Mouse (Mus musculus) ES-Bruce4 (cell line): ENCODE results near the gene Kcnj1. TPM values are rescaled to one million over a fixed set of nuclear protein-coding genes. Genes with fewer than 3 reads are reported as not detected.

Experiments used
- H3K27ac ChIP-seq: 2 replicates; pipeline ENCODE4 v1.5.1; 2012; ENCODE audit warnings: low read length, inconsistent platforms; ENCODE audit not compliant: insufficient read depth
- H3K27me3 ChIP-seq: 2 replicates; pipeline ENCODE4 v1.6.1; 2012; ENCODE audit warnings: mild to moderate bottlenecking, low read length, inconsistent platforms; ENCODE audit not compliant: control insufficient read depth, poor library complexity, insufficient read depth, severe bottlenecking
- H3K36me3 ChIP-seq: 2 replicates; pipeline ENCODE4 v1.6.1; 2012; ENCODE audit warnings: inconsistent platforms, mild to moderate bottlenecking, low read length, moderate library complexity; ENCODE audit not compliant: control insufficient read depth, poor library complexity, insufficient read depth, severe bottlenecking
- H3K4me1 ChIP-seq: one replicate; pipeline ENCODE4 v1.8.1; 2011; ENCODE audit warnings: low read length; ENCODE audit not compliant: control insufficient read depth, insufficient read depth
- H3K4me3 ChIP-seq: 2 replicates; pipeline ENCODE4 v1.5.1; 2011; ENCODE audit warnings: low read depth, mild to moderate bottlenecking, low read length
- H3K9ac ChIP-seq: 2 replicates; pipeline ENCODE4 v1.6.1; 2012; ENCODE audit warnings: low read depth, mild to moderate bottlenecking, inconsistent platforms; ENCODE audit not compliant: poor library complexity, severe bottlenecking
- H3K9me3 ChIP-seq: replicated peaks from 2 replicates; pipeline ENCODE4 v1.6.1; 2012; ENCODE audit warnings: mild to moderate bottlenecking, low read length, inconsistent platforms; ENCODE audit not compliant: control insufficient read depth, poor library complexity, insufficient read depth, severe bottlenecking
- CTCF ChIP-seq: IDR thresholded peaks from one replicate; pipeline ENCODE4 v1.8.1; 2011; ENCODE audit warnings: low read depth, low read length
- EP300 ChIP-seq: IDR thresholded peaks from 2 replicates; pipeline ENCODE4 v1.6.1; 2011; ENCODE audit warnings: low read depth, low read length; ENCODE audit not compliant: insufficient read depth
- POLR2A ChIP-seq: IDR thresholded peaks from one replicate; pipeline ENCODE4 v1.8.1; 2011; ENCODE audit warnings: low read length; ENCODE audit not compliant: insufficient read depth
- polyA plus RNA-seq: library from polyadenylated mRNA; stranded (reverse); fragments of >200 nt; gene quantifications from 2 replicates; pipeline ENCODE4 v1.2.4, GENCODE M21; 2011; ENCODE audit warnings: low read depth; ENCODE audit not compliant: missing spikeins, insufficient read depth, insufficient read length

Kcnj1 gene
- polyA plus RNA-seq, 1 experiment = not detected

DNA sequence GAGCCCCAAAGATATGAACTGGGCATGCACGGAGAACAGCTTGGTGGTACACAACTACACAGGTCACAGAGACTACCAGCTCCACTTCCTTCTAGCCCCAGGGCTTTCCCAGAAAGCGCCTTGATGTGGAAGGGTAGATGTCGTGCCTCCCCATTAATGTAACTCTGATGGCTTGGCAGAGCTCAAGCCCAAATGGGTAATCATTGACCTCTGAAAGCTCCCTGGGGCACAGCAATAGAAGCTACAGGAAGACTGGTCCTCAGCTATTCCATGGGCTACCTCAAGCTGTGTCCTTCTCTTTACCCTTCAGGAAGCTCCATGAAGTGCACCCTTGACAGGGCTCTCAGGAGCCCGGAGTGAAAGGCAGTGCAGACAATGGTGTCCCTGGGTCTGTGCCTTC, 12.6 kb downstream of the Kcnj1 start:
- Histone ChIP-seq H3K4me1 (no peaks in the 10 kb centered on the region), H3K27ac (no peak overlapping the region), H3K9ac (no peak overlapping the region), H3K27me3 (no peaks in the 10 kb centered on the region), H3K36me3 (no peaks in the 10 kb centered on the region), H3K9me3 (no peaks in the 10 kb centered on the region), H3K4me3 (no peak overlapping the region)
- TF ChIP-seq CTCF (no peak), EP300 (no peak), POLR2A (no peak)

DNA sequence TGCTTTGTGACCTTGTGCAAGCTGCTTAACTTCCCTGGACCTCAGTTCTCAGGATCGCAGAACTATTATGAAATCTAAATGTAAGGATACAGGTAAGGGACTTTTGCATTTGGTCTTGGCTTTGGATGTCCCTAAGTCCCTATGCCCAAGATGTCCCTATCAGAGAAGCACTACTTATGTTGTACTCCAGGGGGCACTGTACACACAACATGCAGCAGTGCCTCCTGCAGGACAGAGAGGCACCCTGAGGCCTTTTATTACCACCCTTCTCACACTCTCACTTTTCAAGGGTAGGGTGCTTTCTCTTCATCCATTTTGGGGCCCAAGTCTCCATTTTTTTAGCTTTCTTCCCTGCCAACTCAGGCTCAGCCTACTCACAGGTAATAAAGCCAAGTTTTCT, 15.8 kb downstream of the Kcnj1 start:
- Histone ChIP-seq H3K4me3 (no peak overlapping the region), H3K27me3 (no peaks in the 10 kb centered on the region), H3K36me3 (no peaks in the 10 kb centered on the region), H3K4me1 (no peaks in the 10 kb centered on the region), H3K27ac (no peak overlapping the region), H3K9me3 (no peaks in the 10 kb centered on the region), H3K9ac (no peak overlapping the region)
- TF ChIP-seq CTCF (peak; percentile 71), POLR2A (no peak)

DNA sequence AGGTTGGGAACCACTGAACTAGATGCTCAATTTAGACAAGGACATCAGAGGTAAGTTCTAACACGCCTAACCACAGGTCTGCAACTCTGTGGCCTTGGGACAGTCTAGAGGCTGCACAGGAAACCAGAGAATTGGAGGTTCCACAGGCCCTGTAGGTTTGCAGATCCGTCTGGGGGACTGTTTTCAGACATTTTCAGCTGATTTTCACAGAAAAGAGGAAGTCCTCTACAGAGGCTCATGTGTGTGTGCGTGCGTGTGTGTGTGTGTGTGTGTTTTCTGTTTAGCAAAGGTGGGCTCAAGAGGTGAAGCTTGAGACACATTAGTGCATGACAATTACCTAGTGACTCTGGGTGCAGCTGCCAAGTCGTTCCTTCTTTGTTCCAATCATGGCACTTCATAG, 18.8 kb downstream of the Kcnj1 start:
- H3K4me1 ChIP-seq = no peaks in the 10 kb centered on the region
- H3K9me3 ChIP-seq = no peaks in the 10 kb centered on the region
- no peaks in the 10 kb centered on the region for H3K27me3 ChIP-seq
- no peaks in the 10 kb centered on the region for H3K36me3 ChIP-seq
- TF ChIP-seq CTCF (no peak), POLR2A (no peak), EP300 (no peak)
- H3K27ac ChIP-seq = no peak overlapping the region
- H3K4me3 ChIP-seq = no peak overlapping the region
- H3K9ac ChIP-seq = no peak overlapping the region

DNA sequence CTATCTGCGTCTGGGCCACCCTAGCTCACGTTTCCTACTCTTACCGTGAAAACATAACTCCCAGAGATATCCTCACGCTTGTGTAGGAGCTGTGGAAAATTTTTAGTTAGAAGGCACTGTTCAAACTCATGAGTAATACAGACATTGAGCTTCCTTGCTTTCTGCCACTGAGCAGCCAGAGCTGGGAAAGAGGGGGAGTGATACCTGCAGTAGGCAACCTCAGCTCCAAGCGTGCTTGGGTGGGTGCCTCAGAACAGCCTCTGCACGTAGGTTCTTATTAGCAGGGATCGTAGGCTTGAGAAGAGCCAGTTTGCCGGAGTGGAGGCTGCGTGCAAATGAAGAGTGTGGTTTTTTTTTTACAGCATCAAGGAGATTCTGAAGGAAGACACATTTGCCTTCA, 19.4 kb downstream of the Kcnj1 start:
- Histone ChIP-seq H3K27me3 (no peaks in the 10 kb centered on the region), H3K4me3 (no peak overlapping the region), H3K27ac (no peak overlapping the region), H3K9ac (no peak overlapping the region), H3K36me3 (no peaks in the 10 kb centered on the region), H3K4me1 (no peaks in the 10 kb centered on the region), H3K9me3 (no peaks in the 10 kb centered on the region)
- TF ChIP-seq POLR2A (no peak), EP300 (no peak), CTCF (no peak)

DNA sequence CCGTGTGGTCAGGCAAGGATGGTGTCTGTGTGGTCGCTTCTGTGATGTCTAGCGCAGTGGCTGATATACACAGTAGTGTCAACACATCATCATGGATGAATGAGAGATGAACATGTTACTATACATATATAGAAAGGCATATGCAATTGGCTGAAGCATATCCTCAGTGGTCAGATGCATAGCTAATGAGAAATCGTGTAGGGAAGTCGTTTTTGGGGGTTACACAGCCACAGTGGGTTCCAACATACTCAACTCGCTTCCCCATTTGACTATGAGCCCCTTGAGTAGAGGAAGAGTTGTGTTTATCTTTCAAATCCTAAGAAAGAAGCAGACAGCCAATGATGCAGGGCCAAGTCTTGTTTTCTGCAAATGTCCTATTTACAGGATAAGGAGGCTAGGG, 20.4 kb downstream of the Kcnj1 start:
- no peak overlapping the region for H3K4me3 ChIP-seq
- H3K36me3 ChIP-seq = no peaks in the 10 kb centered on the region
- no peak for TF ChIP-seq POLR2A
- TF ChIP-seq EP300 = no peak
- no peak for TF ChIP-seq CTCF
- no peak overlapping the region for H3K9ac ChIP-seq
- no peaks in the 10 kb centered on the region for H3K27me3 ChIP-seq
- H3K27ac ChIP-seq = no peak overlapping the region
- no peaks in the 10 kb centered on the region for H3K4me1 ChIP-seq
- H3K9me3 ChIP-seq = no peaks in the 10 kb centered on the region

DNA sequence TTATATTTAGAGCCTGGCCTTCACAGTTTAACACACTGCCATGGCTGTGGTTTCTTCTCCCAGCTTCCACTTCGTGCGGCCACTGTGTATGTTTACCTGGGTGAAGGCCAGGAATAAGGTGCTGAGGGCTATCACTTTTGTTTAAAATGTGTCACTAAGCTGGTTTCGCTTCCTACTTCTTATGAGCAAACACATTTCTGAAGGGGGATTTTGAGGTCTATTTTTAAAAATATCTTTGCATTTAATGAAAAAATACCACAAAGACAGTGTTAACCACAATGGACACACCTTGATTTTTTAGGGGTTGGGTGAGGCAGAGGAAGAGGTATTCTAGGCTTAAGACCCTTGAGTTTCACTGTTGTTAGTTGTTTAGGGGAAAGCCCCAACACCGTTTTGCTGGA, 22.5 kb downstream of the Kcnj1 start:
- Histone ChIP-seq H3K36me3 (no peaks in the 10 kb centered on the region), H3K9me3 (no peaks in the 10 kb centered on the region), H3K4me3 (no peak overlapping the region), H3K27ac (no peak overlapping the region), H3K9ac (no peak overlapping the region), H3K27me3 (no peaks in the 10 kb centered on the region), H3K4me1 (no peaks in the 10 kb centered on the region)
- no peak for TF ChIP-seq CTCF
- no peak for TF ChIP-seq POLR2A
- TF ChIP-seq EP300 = no peak

DNA sequence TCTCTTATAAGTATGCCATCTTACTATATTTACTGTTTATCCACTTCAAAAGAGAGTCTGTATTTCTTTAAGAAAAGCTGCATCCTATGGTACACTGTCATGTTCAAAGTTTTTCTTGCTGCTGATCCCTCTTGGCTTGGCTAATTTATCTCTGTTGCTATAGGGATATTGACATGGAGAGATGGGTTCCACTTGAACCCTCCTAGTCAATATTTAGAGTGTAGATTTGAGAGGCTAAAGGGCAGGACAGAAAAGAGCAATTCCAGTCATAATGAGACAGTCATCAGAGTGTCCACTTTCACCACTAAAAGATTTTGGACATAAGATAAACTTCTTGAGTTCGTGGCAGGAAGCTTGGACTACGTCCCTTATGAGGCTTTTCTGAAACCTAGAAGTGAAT, 27.9 kb downstream of the Kcnj1 start:
- Histone ChIP-seq H3K4me3 (no peak overlapping the region), H3K4me1 (no peaks in the 10 kb centered on the region), H3K27me3 (no peaks in the 10 kb centered on the region), H3K36me3 (no peaks in the 10 kb centered on the region), H3K27ac (no peak overlapping the region), H3K9ac (no peak overlapping the region), H3K9me3 (no peaks in the 10 kb centered on the region)
- TF ChIP-seq EP300 (no peak), CTCF (no peak), POLR2A (no peak)
